In the genomic region with DNA sequence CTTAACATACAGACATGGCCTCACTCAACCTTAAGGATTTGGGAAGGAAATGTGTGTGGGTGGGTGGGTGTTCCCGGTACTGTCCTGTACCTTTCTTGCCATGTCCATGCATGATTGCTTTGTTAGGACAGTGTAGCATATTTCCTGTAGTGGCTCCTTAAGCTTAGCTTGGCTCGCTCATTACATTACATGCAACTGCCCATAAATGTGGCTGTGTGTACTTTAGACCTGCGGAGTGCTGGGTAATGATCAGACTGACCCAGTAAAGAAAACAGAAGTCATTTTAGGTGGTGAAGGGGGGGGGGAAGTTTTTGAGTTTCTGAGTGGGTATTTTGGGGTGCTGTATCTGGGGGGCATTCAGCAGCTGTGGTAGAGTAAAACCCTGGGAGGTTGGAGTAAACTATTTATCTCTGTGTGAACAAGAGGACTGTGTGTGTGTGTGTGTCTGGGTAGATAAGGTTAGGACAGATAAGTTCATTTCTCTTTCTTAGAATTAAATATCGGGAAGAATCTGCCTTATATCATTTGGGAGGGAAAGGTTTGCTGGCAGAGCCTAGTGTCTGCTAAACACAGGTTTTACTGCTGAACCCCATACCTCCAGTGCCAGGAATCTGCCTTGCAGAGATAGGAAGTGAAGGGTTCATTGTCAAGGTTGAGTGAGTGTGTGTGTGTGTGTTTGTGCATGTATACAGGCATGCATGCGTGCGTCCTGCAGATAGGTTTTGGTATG, we compare ENCODE assay signal across 11 mouse cellular contexts. TPM values are rescaled to one million over a fixed set of nuclear protein-coding genes. Genes with fewer than 3 reads are reported as not detected.
DNase-seq lines count a peak whose midpoint lies in the region; ATAC-seq and TF ChIP-seq lines count a peak whose summit lies in the region.
"Had no signal": no experiment of that assay in that cellular context is flagged by ENCODE, and none has a peak within 500 bp of the region (broad histone marks: within the 10 kb centered on the region; RNA-seq: fewer than 3 reads in every experiment).

No protein-coding gene starts in this region.

- H3K4me3 ChIP-seq in heart, adult 2 months, result no peak overlapping the region
- no peak overlapping the region for H3K4me3 ChIP-seq in layer of hippocampus, adult 2 months
- no peak overlapping the region for H3K4me3 ChIP-seq in intestine, embryonic 16.5 days (ENCODE audit: low read length)
- H3K4me3 ChIP-seq in lung, postnatal 0 days (ENCODE audit: low read depth, low read length), result no peak overlapping the region
- H3K4me3 ChIP-seq: embryonic facial prominence, embryonic 12.5 days; limb, embryonic 13.5 days had no signal

- TF ChIP-seq CTCF in heart, adult 2 months (IDR thresholded peaks at IDR 0.05), result no peak
- no peak for TF ChIP-seq CTCF in layer of hippocampus, adult 2 months (conservative IDR thresholded peaks at IDR 0.05)
- TF ChIP-seq CTCF in lung, postnatal 0 days (IDR thresholded peaks at IDR 0.05), result no peak

- H3K9me3 ChIP-seq in intestine, embryonic 16.5 days (ENCODE audit: control insufficient read depth, low read length), result no peaks in the 10 kb centered on the region
- H3K9me3 ChIP-seq in lung, postnatal 0 days (ENCODE audit: low read length), result no peaks in the 10 kb centered on the region
- H3K9me3 ChIP-seq: embryonic facial prominence, embryonic 12.5 days; limb, embryonic 13.5 days had no signal

- no peaks in the 10 kb centered on the region for H3K79me2 ChIP-seq in heart, adult 2 months (replicated peaks; ENCODE audit: control insufficient read depth, insufficient read depth, low read length)

- TF ChIP-seq POLR2A in heart, adult 2 months (IDR thresholded peaks at IDR 0.05; ENCODE audit: insufficient read depth, low read depth, low read length), result no peak

- no peak for TF ChIP-seq EP300 in heart, adult 2 months (IDR thresholded peaks at IDR 0.05; ENCODE audit: insufficient read depth, low read depth, low read length)
- no peak for TF ChIP-seq EP300 in lung, postnatal 0 days (IDR thresholded peaks at IDR 0.05)

- intact Hi-C loops in heart, adult 2 months (cut with DNase I), result no loop called here
- intact Hi-C loops in heart, postnatal 14 days (cut with DNase I), result no loop called here

- peak overlapping the region; percentile 49 for H3K27ac ChIP-seq in heart, adult 2 months
- H3K27ac ChIP-seq in layer of hippocampus, adult 2 months, result peak overlapping the region; percentile 36; the same call in 1 of the 2 replicates
- H3K27ac ChIP-seq in intestine, embryonic 16.5 days (ENCODE audit: low read length), result peak overlapping the region; percentile 35
- no peak overlapping the region for H3K27ac ChIP-seq in lung, postnatal 0 days (ENCODE audit: low read length)
- H3K27ac ChIP-seq: limb, embryonic 13.5 days had no signal

- 39% methylated on average over 6 of the region's 6 CpGs for WGBS in heart, adult 2 months
- WGBS in intestine, embryonic 16.5 days, result 59% methylated on average over 6 of the region's 6 CpGs
- WGBS in lung, postnatal 0 days, result 62% methylated on average over 6 of the region's 6 CpGs

- DNase-seq in heart, adult 2 months, result no peak
- no peak for DNase-seq in heart, postnatal 14 days
- no peak for DNase-seq in layer of hippocampus, adult 2 months (ENCODE audit: low spot score in 2 of 2)
- DNase-seq in layer of hippocampus, postnatal 36 days, result no peak
- no peak for DNase-seq in adrenal gland, adult 8-10 months
- DNase-seq in lung, postnatal 0 days (ENCODE audit: low spot score), result no peak
- DNase-seq: right cerebral cortex, adult 18-20 months had no signal

- H3K4me2 ChIP-seq in intestine, embryonic 16.5 days (ENCODE audit: low read depth, low read length), result no peak overlapping the region
- no peak overlapping the region for H3K4me2 ChIP-seq in lung, postnatal 0 days (replicated peaks; ENCODE audit: low read depth, low read length)
- H3K4me2 ChIP-seq: embryonic facial prominence, embryonic 12.5 days had no signal

- H3K27me3 ChIP-seq in heart, adult 2 months (ENCODE audit: control insufficient read depth, insufficient read depth, low read length), result no peaks in the 10 kb centered on the region
- no peaks in the 10 kb centered on the region for H3K27me3 ChIP-seq in intestine, embryonic 16.5 days (replicated peaks; ENCODE audit: control insufficient read depth, insufficient read depth, low read length)
- H3K27me3 ChIP-seq in lung, postnatal 0 days (replicated peaks; ENCODE audit: insufficient read depth, low read length), result no peaks in the 10 kb centered on the region

- 0 out of 2 replicates have a peak, but pooled peaks have one; percentile 6 for ATAC-seq in intestine, embryonic 16.5 days
- ATAC-seq in megakaryocyte progenitor cell, adult 5-6 weeks (replicated peaks; ENCODE audit: poor library complexity), result peak; percentile 63
- no peak for ATAC-seq in lung, postnatal 0 days

- peaks cover 21% of the 10 kb centered on the region for H3K36me3 ChIP-seq in heart, adult 2 months (ENCODE audit: control insufficient read depth, insufficient read depth, low read length)
- no peaks in the 10 kb centered on the region for H3K36me3 ChIP-seq in intestine, embryonic 16.5 days (ENCODE audit: control insufficient read depth, insufficient read depth, low read length)
- no peaks in the 10 kb centered on the region for H3K36me3 ChIP-seq in lung, postnatal 0 days (ENCODE audit: insufficient read depth, low read length)
- H3K36me3 ChIP-seq: embryonic facial prominence, embryonic 12.5 days; limb, embryonic 13.5 days had no signal

- peaks cover 26% of the 10 kb centered on the region for H3K4me1 ChIP-seq in heart, adult 2 months (ENCODE audit: control insufficient read depth, insufficient read depth, low read length)
- peaks cover 43% of the 10 kb centered on the region for H3K4me1 ChIP-seq in intestine, embryonic 16.5 days (ENCODE audit: control insufficient read depth, insufficient read depth, low read length)
- peaks cover 5% of the 10 kb centered on the region; the same call in 1 of the 2 replicates for H3K4me1 ChIP-seq in lung, postnatal 0 days (ENCODE audit: insufficient read depth, low read depth, low read length)

- no peak overlapping the region for H3K9ac ChIP-seq in heart, adult 2 months (ENCODE audit: low read depth, low read length)
- H3K9ac ChIP-seq in intestine, embryonic 16.5 days (ENCODE audit: low read depth, low read length), result no peak overlapping the region
- H3K9ac ChIP-seq in lung, postnatal 0 days (replicated peaks; ENCODE audit: low read depth), result no peak overlapping the region
- H3K9ac ChIP-seq: embryonic facial prominence, embryonic 12.5 days; limb, embryonic 13.5 days had no signal

RNA-seq across cellular contexts. Expression of a gene that starts 4.6 kb away (rescaled TPM):
- 100 to 1,000 TPM; 139 to 158 TPM for total RNA-seq in heart, adult 2 months (2021)
- polyA plus RNA-seq in heart, adult 2 months (2012; rRNA removed), result 171 and 198 TPM in 2 replicates
- 100 to 1,000 TPM; 166 to 175 TPM for total RNA-seq in heart, postnatal 14 days (2021)
- total RNA-seq in layer of hippocampus, adult 2 months (2021), result 10 to 100 TPM; 63.7 to 66.9 TPM
- total RNA-seq in layer of hippocampus, postnatal 36 days (2021), result 10 to 100 TPM; 59.6 to 64.5 TPM
- polyA plus RNA-seq in intestine, embryonic 16.5 days (2015; fragmentation: Nextera tagmentation; extraction: Ambion mirVana), result 24.4 and 31.1 TPM in 2 replicates
- 16.3 and 20.5 TPM in 2 replicates for total RNA-seq in megakaryocyte progenitor cell, adult 5-6 weeks (2015)
- total RNA-seq in megakaryocyte progenitor cell, adult 5-6 weeks (2017), result 13.6 and 15.3 TPM in 2 replicates
- total RNA-seq in adrenal gland, adult 8-10 months (2022), result 10 to 100 TPM; 19.0 to 42.8 (median 24.0) TPM
- 23.8 and 26.0 TPM in 2 replicates for polyA plus RNA-seq in lung, postnatal 0 days (2015; fragmentation: Nextera tagmentation; extraction: Ambion mirVana)
